Mouse (Mus musculus) left cerebral cortex, postnatal 14 days (tissue): ENCODE data around the gene D1Pas1. TPM values are rescaled to one million over a fixed set of nuclear protein-coding genes. Genes with fewer than 3 reads are reported as not detected.

ENCODE experiments used
- total RNA-seq, 2 experiments: library from RNA; stranded (reverse); gene quantifications; 2 replicates each; pipeline ENCODE4 v1.2.3; 2021

The D1Pas1 gene
- total RNA-seq, 2 experiments from 2014 or later, result 0.11 TPM; not detected in 1

Other genes starting within 250 kb of the D1Pas1 start
- 10 to 100 TPM; 13.0 to 14.5 TPM for gene Rrp15, start 218.1 kb upstream of the D1Pas1 start, total RNA-seq
- under 1 TPM in 1 of 2 experiments, not detected in 1; 0.24 TPM for gene Spata17, start 248.0 kb downstream of the D1Pas1 start, total RNA-seq
- gene Gpatch2, start 248.1 kb downstream of the D1Pas1 start, total RNA-seq, result 10 to 100 TPM; 20.3 to 20.8 TPM